Mouse (Mus musculus): ENCODE results near the gene Flvcr2.

The Flvcr2 gene

GRCm38 (mm10) chr12:85859511-85860189, 113.3 kb downstream of the Flvcr2 start:
- no peak for DNase-seq (ENCODE audit: low read depth)

GRCm38 (mm10) chr12:85862514-85862913, 116.2 kb downstream of the Flvcr2 start:
- no peak for DNase-seq (ENCODE audit: low read depth)

All from induced T-regulatory cell, adult 2 months (primary cell).